Mouse (Mus musculus) 416B (cell line): ENCODE data around the gene Rab22a.
"Not testable (repeated sequence)": the region's sequence is repeated elsewhere in the genome, so short reads cannot be mapped to it uniquely, and the experiment has no call there.

Experiments used
- DNase-seq: peaks from one replicate; pipeline ENCODE4 v3.0.0; 2011; ENCODE audit warnings: low read depth

The Rab22a gene

GRCm38 (mm10) chr2:173659057-173659925, at the start of gene Rab22a:
Rab22a (plus strand) TSS chr2:173659760.
- peak; percentile 99 for DNase-seq

GRCm38 (mm10) chr2:173615378-173616081, 44.0 kb upstream of the Rab22a start:
- DNase-seq = no peak

GRCm38 (mm10) chr2:173616156-173616555, 43.4 kb upstream of the Rab22a start:
- DNase-seq = no peak

GRCm38 (mm10) chr2:173619132-173619531, 40.4 kb upstream of the Rab22a start:
- DNase-seq = no peak

GRCm38 (mm10) chr2:173620645-173621044, 38.9 kb upstream of the Rab22a start:
- DNase-seq = peak; percentile 39

- no peak for DNase-seq
Observed at GRCm38 (mm10) chr2:173622173-173622601, 37.4 kb upstream of the Rab22a start.

GRCm38 (mm10) chr2:173624667-173625066, 34.9 kb upstream of the Rab22a start:
- DNase-seq = peak; percentile 63

GRCm38 (mm10) chr2:173625786-173626185, 33.8 kb upstream of the Rab22a start:
- DNase-seq = no peak

GRCm38 (mm10) chr2:173634106-173634505, 25.5 kb upstream of the Rab22a start:
- not testable (repeated sequence) for DNase-seq

GRCm38 (mm10) chr2:173641370-173641769, 18.2 kb upstream of the Rab22a start:
- no peak for DNase-seq

- DNase-seq = no peak
Observed at GRCm38 (mm10) chr2:173642262-173642999, 17.1 kb upstream of the Rab22a start.

GRCm38 (mm10) chr2:173647197-173647911, 12.2 kb upstream of the Rab22a start:
- DNase-seq = no peak

- DNase-seq = no peak
Observed at GRCm38 (mm10) chr2:173649762-173650161, 9.8 kb upstream of the Rab22a start.

- no peak for DNase-seq
Observed at GRCm38 (mm10) chr2:173653526-173653925, 6.0 kb upstream of the Rab22a start.

GRCm38 (mm10) chr2:173657736-173658135, 1.8 kb upstream of the Rab22a start:
- DNase-seq = no peak

GRCm38 (mm10) chr2:173658517-173658916, 1.0 kb upstream of the Rab22a start:
- DNase-seq = no peak

GRCm38 (mm10) chr2:173659926-173660684, 545 bp downstream of the Rab22a start:
- peak; percentile 33 for DNase-seq

- peak; percentile 54 for DNase-seq
Observed at GRCm38 (mm10) chr2:173662255-173662950, 2.8 kb downstream of the Rab22a start.

GRCm38 (mm10) chr2:173664736-173665135, 5.2 kb downstream of the Rab22a start:
- no peak for DNase-seq

GRCm38 (mm10) chr2:173665271-173665670, 5.7 kb downstream of the Rab22a start:
- DNase-seq = no peak
